Mouse (Mus musculus): ENCODE measurements around the gene Gm29735.
"Not testable (repeated sequence)": the region's sequence is repeated elsewhere in the genome, so short reads cannot be mapped to it uniquely, and the experiment has no call there.

The Gm29735 gene

DNA sequence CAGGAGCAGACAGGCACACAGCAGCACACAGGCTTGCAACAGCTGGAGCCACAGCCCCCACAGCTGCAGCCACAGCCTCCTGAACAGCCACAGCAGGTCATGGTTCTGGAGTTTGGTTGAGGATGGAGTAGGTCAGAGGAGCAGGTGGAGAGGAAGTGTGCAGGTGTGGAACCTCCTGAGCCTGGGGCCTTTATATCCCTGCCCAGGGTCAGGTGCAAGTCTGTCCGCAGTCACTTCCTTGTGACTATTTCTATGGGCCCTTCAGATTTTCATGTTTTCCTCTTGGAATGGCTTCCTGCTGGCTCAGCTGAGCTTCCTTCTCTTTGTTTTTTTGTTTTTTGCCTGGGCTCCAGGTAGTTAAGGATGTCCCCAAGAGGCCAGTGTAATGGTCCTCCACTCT, 36.3 kb downstream of the Gm29735 start, which contains the start of gene Gm45618:
Gene Gm45618 (minus strand): TSS at position 101 of the 400 bp plus-strand sequence.
- DNase-seq (ENCODE audit: low read depth): not testable (repeated sequence)

DNA sequence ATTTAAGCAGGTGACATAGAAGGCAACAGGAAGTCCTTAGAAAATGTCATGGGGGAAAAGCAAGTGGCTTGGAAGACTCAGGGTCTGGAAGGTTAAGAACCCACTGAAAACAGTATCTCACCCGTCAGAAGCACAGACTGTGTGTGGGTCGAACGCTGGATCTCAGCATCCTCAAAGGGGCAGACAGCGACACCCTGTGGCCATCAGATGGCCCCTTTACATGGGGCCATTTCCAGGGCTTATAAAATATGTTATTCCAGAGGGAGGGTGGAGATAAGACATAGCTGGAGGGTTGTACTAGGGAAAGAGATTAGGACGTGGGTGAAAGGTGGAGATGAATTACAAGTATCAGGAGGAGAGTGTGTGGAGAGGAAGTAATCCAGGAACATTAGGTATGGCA, 37.3 kb downstream of the Gm29735 start:
- peak; percentile 24 for DNase-seq (ENCODE audit: low read depth)

Measured in c-Kit-positive CD71-positive TER-119-negative erythroid progenitor cells, embryonic 14.5 days (primary cell).